Mouse (Mus musculus): ENCODE measurements at regions not wholly inside any gene's neighbourhood (a gene's known extent, or its start where the extent isn't known, plus 50 kb on each side); places are given as distances from the start of the nearest gene placed in this dataset.
A peak's percentile ranks its signal among the peaks of the same experiment; 100 is the strongest.

DNA sequence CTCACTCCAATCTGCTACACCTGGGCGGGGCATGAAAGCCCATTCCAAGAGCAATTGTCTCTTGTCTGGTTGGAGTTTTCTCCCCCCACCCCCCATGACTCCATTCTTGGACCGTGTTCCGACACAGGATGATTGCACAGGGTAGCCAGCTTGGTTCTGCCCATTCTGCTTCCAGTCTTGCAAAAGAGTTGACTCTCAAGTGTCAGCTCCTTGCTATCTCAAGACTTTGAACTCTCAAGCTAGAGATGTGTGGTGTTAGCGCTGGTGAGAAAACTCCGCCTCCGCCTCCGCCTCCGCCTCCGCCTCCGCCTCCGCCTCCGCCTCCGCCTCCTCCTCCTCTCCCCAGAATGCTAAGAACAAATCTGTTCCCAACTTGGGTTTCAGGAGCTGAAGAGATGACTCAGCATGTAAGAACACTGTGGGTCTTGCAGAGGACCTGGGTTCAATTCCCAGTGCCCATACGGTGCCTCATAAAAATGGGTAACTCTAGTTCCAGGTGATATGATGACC, 135.1 kb downstream of the Bcat1 start:
- Histone ChIP-seq H3K9me3 (no peaks in the 10 kb centered on the region), H3K9ac (no peak overlapping the region), H3K4me2 (no peak overlapping the region), H3K27me3 (no peaks in the 10 kb centered on the region), H3K36me3 (no peaks in the 10 kb centered on the region), H3K4me1 (0 out of 2 replicates have a peak, but pooled peaks cover 3% of the 10 kb centered on the region), H3K4me3 (no peak overlapping the region), H3K27ac (no peak overlapping the region)
- 92% methylated on average over 14 of the region's 14 CpGs for WGBS
- no peak for ATAC-seq (ENCODE audit: borderline replicate concordance, extremely low read depth, low FRiP score, low TSS enrichment)

DNA sequence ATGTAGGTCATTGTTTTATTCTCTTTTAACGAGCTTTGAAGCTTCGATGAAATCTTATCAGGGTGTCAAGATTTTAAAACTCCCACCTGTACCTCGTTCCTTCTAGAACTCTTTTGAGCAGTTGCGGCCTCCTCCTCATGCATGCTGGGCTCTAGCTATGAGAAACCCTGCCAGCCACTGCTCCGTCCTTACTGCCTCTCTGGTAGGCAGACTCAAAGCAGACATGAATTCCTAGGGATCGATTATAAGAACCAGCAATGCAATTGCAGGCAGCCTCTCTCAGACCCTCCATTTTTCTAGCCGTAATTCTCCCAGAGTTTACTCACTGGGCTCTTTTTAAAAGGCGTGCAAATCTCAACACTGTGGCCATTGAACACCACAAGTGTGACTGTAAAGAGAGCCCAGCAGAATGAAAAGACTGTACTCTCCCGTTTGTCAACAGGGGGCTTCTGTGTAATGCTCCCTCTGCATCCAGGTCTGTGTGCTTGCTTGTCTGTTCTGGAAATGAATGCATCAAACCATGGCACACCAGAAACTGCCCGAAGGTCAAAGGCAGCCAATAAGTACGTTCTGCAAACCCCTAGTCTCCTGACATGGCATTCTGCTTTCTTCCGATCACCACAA, 137.3 kb downstream of the Bcat1 start:
- Histone ChIP-seq H3K9me3 (no peaks in the 10 kb centered on the region), H3K27ac (no peak overlapping the region), H3K36me3 (no peaks in the 10 kb centered on the region), H3K27me3 (no peaks in the 10 kb centered on the region), H3K9ac (no peak overlapping the region), H3K4me1 (0 out of 2 replicates have a peak, but pooled peaks cover 3% of the 10 kb centered on the region), H3K4me3 (no peak overlapping the region), H3K4me2 (no peak overlapping the region)
- ATAC-seq (ENCODE audit: borderline replicate concordance, extremely low read depth, low FRiP score, low TSS enrichment) = no peak
- 68% methylated on average over 12 of the region's 12 CpGs for WGBS

DNA sequence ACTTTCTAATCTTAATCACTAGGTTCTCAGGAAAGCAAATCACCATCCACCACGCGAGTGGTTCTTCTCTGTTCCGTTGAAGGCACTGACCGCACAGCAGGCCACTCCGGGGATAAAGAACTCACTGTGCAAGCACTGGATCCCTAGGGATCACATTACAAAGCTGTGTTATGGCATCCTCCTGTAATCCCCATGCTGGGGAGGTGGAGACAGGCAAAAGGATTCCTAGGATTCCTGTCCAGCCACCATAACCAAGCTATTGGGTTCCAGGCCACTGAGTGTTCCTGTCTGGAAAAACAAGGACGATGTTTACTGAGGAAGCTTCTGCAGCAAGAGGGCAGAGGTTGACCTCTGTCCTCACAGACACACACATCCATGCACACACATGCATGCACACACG, 138.8 kb downstream of the Bcat1 start:
- no peak overlapping the region for H3K9ac ChIP-seq
- no peaks in the 10 kb centered on the region for H3K4me1 ChIP-seq
- WGBS = 70% methylated on average over 7 of the region's 7 CpGs
- no peaks in the 10 kb centered on the region for H3K36me3 ChIP-seq
- no peak overlapping the region for H3K4me2 ChIP-seq
- no peak for ATAC-seq (ENCODE audit: borderline replicate concordance, extremely low read depth, low FRiP score, low TSS enrichment)
- no peaks in the 10 kb centered on the region for H3K27me3 ChIP-seq
- no peak overlapping the region for H3K27ac ChIP-seq
- no peak overlapping the region for H3K4me3 ChIP-seq
- no peaks in the 10 kb centered on the region for H3K9me3 ChIP-seq

DNA sequence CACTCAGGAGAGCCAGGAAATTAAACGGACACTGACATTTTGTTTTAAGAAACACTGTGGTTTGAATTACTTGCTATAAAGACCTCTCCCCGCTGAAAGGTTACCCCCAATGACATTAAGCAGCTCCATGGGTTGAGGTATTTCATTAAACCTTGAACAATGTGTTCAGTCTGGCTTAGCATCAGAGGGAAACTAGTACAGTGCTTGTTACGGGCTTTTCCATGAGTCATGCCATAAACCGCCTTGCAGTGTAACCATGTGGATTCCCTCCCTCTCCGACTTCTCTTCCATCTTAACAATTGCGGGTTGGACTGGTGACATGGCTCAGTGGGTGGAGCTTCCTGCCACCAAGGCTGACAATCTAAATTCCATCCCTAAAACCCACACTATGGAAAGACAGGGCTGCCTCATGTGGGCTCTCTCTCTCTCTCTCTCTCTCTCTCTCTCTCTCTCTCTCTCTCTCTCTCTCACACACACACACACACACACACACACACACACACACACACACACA, 142.2 kb downstream of the Bcat1 start:
- Histone ChIP-seq H3K9ac (no peak overlapping the region), H3K4me2 (no peak overlapping the region), H3K27me3 (no peaks in the 10 kb centered on the region), H3K27ac (no peak overlapping the region), H3K4me3 (no peak overlapping the region), H3K36me3 (no peaks in the 10 kb centered on the region), H3K4me1 (no peaks in the 10 kb centered on the region), H3K9me3 (no peaks in the 10 kb centered on the region)
- no peak for ATAC-seq (ENCODE audit: borderline replicate concordance, extremely low read depth, low FRiP score, low TSS enrichment)
- WGBS = 66% methylated on average over 6 of the region's 6 CpGs

DNA sequence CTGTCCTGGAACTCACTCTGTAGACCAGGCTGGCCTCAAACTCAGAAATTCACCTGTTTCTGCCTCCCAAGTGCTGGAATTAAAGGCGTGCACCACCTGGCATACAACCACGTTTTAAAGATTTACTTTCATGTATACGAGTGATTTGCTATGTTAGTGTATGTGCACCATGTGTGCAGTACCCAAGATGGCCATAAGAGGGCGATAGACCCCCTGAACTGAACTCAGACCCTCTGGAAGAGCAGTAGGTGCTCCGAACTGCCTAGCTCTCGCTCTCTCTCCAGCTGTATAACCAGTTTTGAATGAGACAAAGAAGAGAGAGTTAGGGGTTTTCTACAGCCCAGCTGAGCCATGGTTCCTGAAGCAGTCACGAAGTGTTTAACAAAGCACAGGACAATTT, 143.6 kb downstream of the Bcat1 start:
- ATAC-seq (ENCODE audit: borderline replicate concordance, extremely low read depth, low FRiP score, low TSS enrichment) = no peak
- no peak overlapping the region for H3K4me3 ChIP-seq
- no peaks in the 10 kb centered on the region for H3K36me3 ChIP-seq
- no peak overlapping the region for H3K9ac ChIP-seq
- H3K27me3 ChIP-seq = no peaks in the 10 kb centered on the region
- H3K4me1 ChIP-seq = 0 out of 2 replicates have a peak, but pooled peaks cover 8% of the 10 kb centered on the region
- H3K4me2 ChIP-seq = no peak overlapping the region
- H3K9me3 ChIP-seq = no peaks in the 10 kb centered on the region
- no peak overlapping the region for H3K27ac ChIP-seq
- WGBS = 83% methylated on average over 7 of the region's 7 CpGs

DNA sequence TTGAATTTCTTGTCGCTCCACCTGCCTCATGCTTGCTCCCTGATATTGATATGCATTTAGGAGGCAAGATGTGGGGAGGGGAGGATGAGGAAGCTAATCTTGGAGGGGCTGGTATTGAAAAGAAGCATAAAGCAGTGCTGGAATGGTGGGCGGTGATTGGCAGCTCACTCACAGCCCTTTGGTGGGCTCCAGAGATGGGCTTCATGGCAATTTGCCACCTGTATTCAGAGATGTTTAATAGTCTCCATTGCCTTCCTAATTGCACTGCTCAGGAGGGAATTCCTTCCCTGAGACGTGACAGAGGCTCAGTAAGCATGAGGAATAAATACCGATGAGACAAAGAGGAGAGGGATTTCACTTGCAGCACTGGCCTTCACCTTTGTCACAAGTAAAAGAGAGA, 146.0 kb downstream of the Bcat1 start:
- H3K4me1 ChIP-seq = 0 out of 2 replicates have a peak, but pooled peaks cover 8% of the 10 kb centered on the region
- no peak overlapping the region for H3K9ac ChIP-seq
- no peaks in the 10 kb centered on the region for H3K27me3 ChIP-seq
- ATAC-seq (ENCODE audit: borderline replicate concordance, extremely low read depth, low FRiP score, low TSS enrichment) = no peak
- H3K9me3 ChIP-seq = no peaks in the 10 kb centered on the region
- H3K27ac ChIP-seq = no peak overlapping the region
- 84% methylated on average over 4 of the region's 4 CpGs for WGBS
- H3K4me2 ChIP-seq = no peak overlapping the region
- H3K4me3 ChIP-seq = no peak overlapping the region
- H3K36me3 ChIP-seq = no peaks in the 10 kb centered on the region

DNA sequence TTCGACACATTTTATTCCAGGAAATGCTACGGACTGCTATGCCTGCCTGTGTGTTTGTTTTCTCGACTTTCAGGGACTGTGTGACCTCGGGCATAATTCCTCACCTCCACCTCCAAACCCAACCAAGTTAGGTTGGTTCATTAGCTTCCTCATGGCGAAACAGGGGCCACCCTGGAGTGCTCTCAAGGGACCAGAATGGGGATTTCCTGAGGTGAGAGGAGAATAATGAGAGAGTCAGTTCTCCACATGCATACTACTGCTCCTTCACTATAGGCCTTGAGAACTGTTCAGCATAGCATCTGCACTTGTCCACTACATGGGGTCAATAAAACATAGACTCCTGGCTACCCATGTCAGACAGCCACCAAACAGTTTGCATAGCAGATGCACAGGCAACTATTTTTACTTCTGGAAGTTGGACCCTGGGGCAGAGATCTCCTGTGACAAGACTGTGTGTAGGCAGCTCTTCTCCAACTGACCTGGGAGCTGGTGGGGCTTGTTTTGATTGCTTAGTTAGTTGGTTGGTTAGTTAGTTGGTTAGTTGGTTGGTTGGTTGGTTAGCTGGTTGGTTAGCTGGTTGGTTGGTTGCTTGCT, 146.6 kb downstream of the Bcat1 start:
- no peak overlapping the region for H3K27ac ChIP-seq
- no peak for ATAC-seq (ENCODE audit: borderline replicate concordance, extremely low read depth, low FRiP score, low TSS enrichment)
- H3K4me1 ChIP-seq = 0 out of 2 replicates have a peak, but pooled peaks cover 8% of the 10 kb centered on the region
- no peaks in the 10 kb centered on the region for H3K27me3 ChIP-seq
- no peaks in the 10 kb centered on the region for H3K36me3 ChIP-seq
- H3K4me2 ChIP-seq = no peak overlapping the region
- WGBS = 58% methylated on average over 5 of the region's 5 CpGs
- no peak overlapping the region for H3K4me3 ChIP-seq
- no peak overlapping the region for H3K9ac ChIP-seq
- no peaks in the 10 kb centered on the region for H3K9me3 ChIP-seq

DNA sequence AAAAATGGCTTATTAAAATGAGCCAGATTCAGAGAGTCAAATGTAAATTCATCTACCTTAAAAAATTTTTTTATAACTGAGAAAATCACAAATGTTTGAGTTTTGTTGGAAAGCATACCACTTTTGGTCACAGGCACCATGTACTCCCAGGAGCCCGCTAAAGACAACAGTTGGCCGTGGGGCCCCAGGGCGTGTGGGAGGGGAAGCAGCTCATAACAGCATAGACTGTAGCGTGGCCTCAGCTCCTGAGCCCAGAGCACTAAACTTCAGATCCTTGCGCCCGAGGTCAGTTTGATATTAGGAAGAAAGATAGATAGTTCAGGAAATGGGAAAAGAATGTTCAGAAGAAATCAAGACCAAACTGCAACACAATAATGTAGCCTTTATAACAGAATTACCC, 145.8 kb upstream of the Sox5 start:
- Histone ChIP-seq H3K36me3 (no peaks in the 10 kb centered on the region), H3K4me2 (no peak overlapping the region), H3K27me3 (no peaks in the 10 kb centered on the region), H3K4me1 (0 out of 2 replicates have a peak, but pooled peaks cover 8% of the 10 kb centered on the region), H3K27ac (no peak overlapping the region), H3K9ac (no peak overlapping the region), H3K4me3 (no peak overlapping the region), H3K9me3 (no peaks in the 10 kb centered on the region)
- WGBS = 45% methylated on average over 6 of the region's 6 CpGs
- 0 out of 2 replicates have a peak, but pooled peaks have one; percentile 65 for ATAC-seq (ENCODE audit: borderline replicate concordance, extremely low read depth, low FRiP score, low TSS enrichment)

DNA sequence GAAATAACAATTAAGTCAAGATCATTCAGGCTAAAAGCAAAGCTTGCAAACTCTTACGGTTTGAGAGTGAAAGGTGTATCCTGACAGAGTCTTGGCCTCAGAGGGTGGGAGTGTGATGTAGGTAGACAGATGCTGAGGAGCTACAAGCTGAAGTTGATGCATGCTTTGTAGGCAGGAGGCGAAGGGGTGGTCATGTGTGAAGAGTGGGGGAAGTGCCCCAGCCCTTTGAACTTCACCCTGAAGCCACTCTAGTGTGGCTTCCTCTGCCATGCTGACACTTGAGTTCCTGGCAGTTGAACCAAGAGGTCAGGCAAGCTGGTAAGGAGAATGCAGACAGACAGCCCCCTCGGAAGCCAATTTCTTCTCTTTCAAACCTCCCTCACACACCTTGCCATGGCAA, 141.0 kb upstream of the Sox5 start:
- WGBS = 53% methylated on average over 3 of the region's 3 CpGs
- Histone ChIP-seq H3K4me1 (0 out of 2 replicates have a peak, but pooled peaks cover 7% of the 10 kb centered on the region), H3K4me3 (no peak overlapping the region), H3K9me3 (no peaks in the 10 kb centered on the region), H3K27me3 (no peaks in the 10 kb centered on the region), H3K4me2 (no peak overlapping the region), H3K36me3 (no peaks in the 10 kb centered on the region), H3K9ac (no peak overlapping the region), H3K27ac (no peak overlapping the region)
- ATAC-seq (ENCODE audit: borderline replicate concordance, extremely low read depth, low FRiP score, low TSS enrichment) = no peak

DNA sequence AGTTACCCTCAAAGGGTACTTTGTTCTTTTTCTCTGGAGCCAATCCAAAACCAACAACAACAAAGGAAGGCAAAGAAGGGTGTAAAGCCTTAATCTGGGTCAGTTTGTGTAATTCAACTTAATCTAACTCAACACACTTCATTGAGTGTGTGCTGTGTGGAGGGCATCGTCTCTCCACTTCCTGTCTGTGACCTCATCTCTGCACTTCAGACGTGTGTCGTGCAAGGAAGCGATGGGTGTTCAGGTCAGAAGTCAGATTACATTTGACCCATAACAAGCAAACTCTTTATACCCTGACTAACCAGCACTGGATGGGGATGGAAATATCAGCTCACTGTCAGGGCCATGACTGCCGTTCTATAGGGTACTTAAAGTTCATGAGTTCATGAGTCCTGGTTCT, 138.0 kb upstream of the Sox5 start:
- Histone ChIP-seq H3K27me3 (no peaks in the 10 kb centered on the region), H3K27ac (no peak overlapping the region; the same call in 1 of the 2 replicates), H3K9me3 (no peaks in the 10 kb centered on the region), H3K4me3 (no peak overlapping the region), H3K4me2 (no peak overlapping the region), H3K36me3 (no peaks in the 10 kb centered on the region), H3K4me1 (peaks cover 11% of the 10 kb centered on the region), H3K9ac (no peak overlapping the region)
- peak; percentile 67 for ATAC-seq (ENCODE audit: borderline replicate concordance, extremely low read depth, low FRiP score, low TSS enrichment)
- WGBS = 8% methylated on average over 5 of the region's 5 CpGs

DNA sequence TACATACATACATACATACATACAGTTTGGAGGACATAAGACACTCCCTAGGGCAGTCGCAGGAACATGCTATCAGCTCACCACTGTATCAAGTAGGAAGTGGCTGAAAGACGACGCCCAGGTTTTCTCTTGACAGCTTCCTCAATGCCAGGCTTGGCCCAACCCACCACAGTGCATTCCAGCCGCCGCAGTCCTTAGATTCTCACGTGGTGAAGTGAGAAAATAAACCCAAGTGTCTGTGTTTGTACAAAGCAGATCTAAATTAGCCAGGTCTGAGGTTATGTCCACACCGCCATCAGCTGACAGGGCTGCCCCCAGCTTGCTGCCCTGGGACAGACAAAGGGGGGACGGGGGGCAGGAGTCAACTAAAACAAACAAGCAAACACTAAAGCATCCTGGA, 135.4 kb upstream of the Sox5 start:
- Histone ChIP-seq H3K4me1 (peaks cover 11% of the 10 kb centered on the region), H3K36me3 (no peaks in the 10 kb centered on the region), H3K4me2 (no peak overlapping the region), H3K27me3 (no peaks in the 10 kb centered on the region), H3K27ac (peak overlapping the region; percentile 46; the same call in 1 of the 2 replicates), H3K9ac (no peak overlapping the region), H3K4me3 (no peak overlapping the region), H3K9me3 (no peaks in the 10 kb centered on the region)
- ATAC-seq (ENCODE audit: borderline replicate concordance, extremely low read depth, low FRiP score, low TSS enrichment) = peak; percentile 58; the same call in 1 of the 2 replicates
- 14% methylated on average over 8 of the region's 8 CpGs for WGBS

DNA sequence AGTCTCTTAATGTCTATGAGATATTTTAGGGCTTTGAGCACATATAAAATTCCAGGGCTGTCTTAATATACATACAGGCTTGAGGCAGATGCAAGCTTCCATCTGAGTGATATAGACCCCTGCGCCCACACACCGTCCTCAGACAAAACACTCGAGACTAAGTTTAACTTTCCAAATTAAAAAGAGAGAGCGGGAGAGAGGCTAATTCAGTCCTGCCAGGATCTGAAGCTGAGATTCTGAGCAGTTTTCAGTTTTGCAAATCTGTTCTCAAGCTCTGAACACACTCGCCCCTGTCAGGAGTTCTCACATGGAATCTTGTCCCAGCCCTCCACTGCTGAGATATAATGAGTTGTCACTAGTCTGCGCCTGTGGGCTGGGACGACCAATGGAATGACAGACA, 130.0 kb upstream of the Sox5 start:
- H3K9ac ChIP-seq = no peak overlapping the region
- 72% methylated on average over 6 of the region's 7 CpGs for WGBS
- ATAC-seq (ENCODE audit: borderline replicate concordance, extremely low read depth, low FRiP score, low TSS enrichment) = no peak
- H3K4me3 ChIP-seq = no peak overlapping the region
- H3K4me1 ChIP-seq = no peaks in the 10 kb centered on the region
- H3K27me3 ChIP-seq = no peaks in the 10 kb centered on the region
- H3K27ac ChIP-seq = no peak overlapping the region
- H3K9me3 ChIP-seq = no peaks in the 10 kb centered on the region
- no peak overlapping the region for H3K4me2 ChIP-seq
- H3K36me3 ChIP-seq = no peaks in the 10 kb centered on the region
